Mouse (Mus musculus) hindbrain, embryonic 14.5 days (tissue): ENCODE data around the gene Ankle1. TPM values are rescaled to one million over a fixed set of nuclear protein-coding genes. Genes with fewer than 3 reads are reported as not detected.

Experiments
- ATAC-seq: fragments of 200-750 bp; cut with Nextera tagmentation; 2 replicates; pipeline ENCODE4 v1.8.0; 2017; ENCODE audit warnings: moderate number of reproducible peaks, mild to moderate bottlenecking, moderate TSS enrichment, moderate library complexity; ENCODE audit not compliant: low FRiP score
- DNase-seq: peaks from one replicate; pipeline ENCODE4 v3.0.0-alpha.2; 2015; ENCODE audit warnings: low spot score
- H3K27ac ChIP-seq: fragments of 300-500 bp; sonication (generic); 2 replicates; pipeline ENCODE4 v1.5.1; 2014; ENCODE audit warnings: mild to moderate bottlenecking, moderate library complexity
- H3K27me3 ChIP-seq: fragments of 300-500 bp; sonication (generic); 2 replicates; pipeline ENCODE4 v1.6.1; 2014; ENCODE audit warnings: mild to moderate bottlenecking, low read length, mixed read lengths; ENCODE audit not compliant: control insufficient read depth, insufficient read depth
- H3K36me3 ChIP-seq: fragments of 300-500 bp; sonication (generic); replicated peaks from 2 replicates; pipeline ENCODE4 v1.6.1; 2014; ENCODE audit not compliant: control insufficient read depth, insufficient read depth
- H3K4me1 ChIP-seq: fragments of 300-500 bp; sonication (generic); replicated peaks from 2 replicates; pipeline ENCODE4 v1.6.1; 2014; ENCODE audit warnings: antibody characterized with exemption, low read length, mixed read lengths; ENCODE audit not compliant: control insufficient read depth, insufficient read depth
- H3K4me2 ChIP-seq: fragments of 300-500 bp; sonication (generic); replicated peaks from 2 replicates; pipeline ENCODE4 v1.6.1; 2014; ENCODE audit warnings: mild to moderate bottlenecking, moderate library complexity
- H3K4me3 ChIP-seq: fragments of 300-500 bp; sonication (generic); replicated peaks from 2 replicates; pipeline ENCODE4 v1.5.1; 2014; ENCODE audit warnings: mild to moderate bottlenecking, low read length
- H3K9ac ChIP-seq: fragments of 300-500 bp; sonication (generic); 2 replicates; pipeline ENCODE4 v1.6.1; 2014
- H3K9me3 ChIP-seq: fragments of 300-500 bp; sonication (generic); 2 replicates; pipeline ENCODE4 v1.6.1; 2016; ENCODE audit warnings: low read length; ENCODE audit not compliant: control insufficient read depth
- WGBS: fragments of 180-500 bp; shearing (Covaris S2); extraction: QIAGEN DNeasy Blood & Tissue Kit; methylation state at CpG from one replicate; pipeline ENCODE4 v1.1.7; 2014; 5-methylcytosine and 5-hydroxymethylcytosine counted together
- polyA plus RNA-seq: library from polyadenylated mRNA; unstranded; fragments of >200 nt; fragmentation: Nextera tagmentation; extraction: Ambion mirVana; gene quantifications from 2 replicates; pipeline ENCODE4 v1.2.1, GENCODE M21; 2014

Gene Ankle1
- polyA plus RNA-seq, 1 experiment from 2014 or later, result 4.7 TPM

DNA sequence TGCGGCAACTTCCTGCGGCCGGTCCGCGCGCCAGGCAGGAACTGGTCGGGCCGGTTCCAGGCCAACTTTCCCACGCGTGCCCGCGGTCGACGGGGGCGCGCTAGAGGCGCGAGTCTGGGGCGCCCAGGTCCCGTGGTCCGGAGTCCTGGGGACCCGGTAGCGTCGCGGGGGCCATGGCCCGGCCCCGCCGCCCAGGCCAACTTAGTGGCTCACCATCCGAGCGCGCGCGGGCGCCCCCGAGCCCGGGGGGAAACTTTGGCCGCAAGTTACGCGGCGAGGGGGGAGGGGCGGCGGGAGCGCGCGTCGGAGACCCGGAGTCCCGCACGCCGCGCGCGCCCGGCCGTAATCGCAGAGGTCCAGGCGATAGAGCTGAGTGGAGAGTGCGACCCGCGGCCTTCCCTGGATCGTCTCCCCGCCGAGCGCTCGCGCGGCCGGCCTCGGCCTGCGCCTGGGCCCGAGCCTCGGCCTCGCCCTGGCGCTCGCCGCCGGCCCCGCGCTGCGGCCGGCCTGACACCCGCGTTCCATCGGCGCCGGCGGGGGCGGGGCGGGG is 24.3 kb upstream of the Ankle1 start, which contains the start of gene Nr2f6:
Nr2f6 (minus strand) TSS at position 540 of the 550 bp plus-strand sequence.
- H3K27ac ChIP-seq, result peak within 1 kb of the TSS; percentile 88
- H3K9me3 ChIP-seq, result no peaks in the 10 kb centered on the region
- DNase-seq (peak; percentile 64), ATAC-seq (peak; percentile 62)
- H3K4me2 ChIP-seq, result peak within 1 kb of the TSS; percentile 100
- peak within 1 kb of the TSS; percentile 83 for H3K9ac ChIP-seq
- peak within 1 kb of the TSS; percentile 78 for H3K4me3 ChIP-seq
- H3K36me3 ChIP-seq, result no peaks in the 10 kb centered on the region
- under 1% methylated on average over 30 of the region's 89 CpGs for WGBS
- H3K27me3 ChIP-seq, result no peaks in the 10 kb centered on the region
- peaks cover 34% of the 10 kb centered on the region for H3K4me1 ChIP-seq

GRCm38 (mm10) chr8:71381971-71382961 is 23.5 kb upstream of the Ankle1 start:
- DNase-seq, result peak; percentile 79
- peak overlapping the region; percentile 83 for H3K9ac ChIP-seq
- peak overlapping the region; percentile 88 for H3K27ac ChIP-seq
- ATAC-seq, result peak; percentile 82
- H3K27me3 ChIP-seq, result no peaks in the 10 kb centered on the region
- H3K4me2 ChIP-seq, result peak overlapping the region; percentile 100
- peak overlapping the region; percentile 78 for H3K4me3 ChIP-seq
- no peaks in the 10 kb centered on the region for H3K9me3 ChIP-seq
- H3K36me3 ChIP-seq, result no peaks in the 10 kb centered on the region
- 2% methylated on average over 52 of the region's 80 CpGs for WGBS
- H3K4me1 ChIP-seq, result peaks cover 30% of the 10 kb centered on the region

GRCm38 (mm10) chr8:71383396-71383795 is 22.4 kb upstream of the Ankle1 start:
- 10% methylated on average over 12 of the region's 12 CpGs for WGBS
- H3K27ac ChIP-seq, result no peak overlapping the region

DNA sequence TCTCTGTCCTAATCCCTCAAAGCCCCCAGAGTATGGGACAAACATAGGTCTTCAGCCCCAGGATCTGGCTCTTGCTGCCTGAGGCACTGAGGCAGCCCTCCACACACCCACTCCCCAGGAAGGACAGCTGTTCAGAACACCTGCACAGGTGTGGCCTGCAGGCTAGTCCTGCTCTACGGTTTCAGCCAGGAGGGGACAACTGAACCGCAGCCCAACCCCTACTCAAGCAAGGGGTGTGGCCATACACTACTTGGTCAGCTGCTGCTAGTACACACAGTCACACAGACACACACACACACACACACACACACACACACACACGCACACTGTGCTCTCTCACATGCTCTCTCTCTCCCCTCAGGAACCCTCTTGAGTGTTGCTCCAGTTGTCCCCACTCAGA is 21.9 kb upstream of the Ankle1 start:
- H3K4me1 ChIP-seq, result peaks cover 23% of the 10 kb centered on the region
- ATAC-seq (no peak), DNase-seq (no peak)
- no peaks in the 10 kb centered on the region for H3K27me3 ChIP-seq
- no peaks in the 10 kb centered on the region for H3K9me3 ChIP-seq
- H3K4me3 ChIP-seq, result no peak overlapping the region
- no peak overlapping the region for H3K27ac ChIP-seq
- 48% methylated on average over 3 of the region's 3 CpGs for WGBS
- no peak overlapping the region for H3K9ac ChIP-seq
- no peaks in the 10 kb centered on the region for H3K36me3 ChIP-seq
- no peak overlapping the region for H3K4me2 ChIP-seq

More at GRCm38 (mm10) chr8:71383396-71383795, 22.4 kb upstream of the Ankle1 start:
- ATAC-seq (no peak), DNase-seq (no peak)
- peaks cover 27% of the 10 kb centered on the region for H3K4me1 ChIP-seq
- H3K9me3 ChIP-seq, result no peaks in the 10 kb centered on the region
- no peaks in the 10 kb centered on the region for H3K27me3 ChIP-seq
- peak overlapping the region; percentile 83; the same call in 1 of the 2 replicates for H3K9ac ChIP-seq
- H3K36me3 ChIP-seq, result no peaks in the 10 kb centered on the region
- H3K4me3 ChIP-seq, result no peak overlapping the region
- H3K4me2 ChIP-seq, result no peak overlapping the region

GRCm38 (mm10) chr8:71385212-71385835 is 20.5 kb upstream of the Ankle1 start:
- H3K27me3 ChIP-seq, result no peaks in the 10 kb centered on the region
- peaks cover 8% of the 10 kb centered on the region for H3K4me1 ChIP-seq
- H3K9ac ChIP-seq, result no peak overlapping the region
- H3K4me3 ChIP-seq, result no peak overlapping the region
- no peak overlapping the region for H3K27ac ChIP-seq
- 82% methylated on average over 12 of the region's 12 CpGs for whole genome bisulfite sequencing
- H3K9me3 ChIP-seq, result no peaks in the 10 kb centered on the region
- ATAC-seq (no peak), DNase-seq (no peak)
- no peak overlapping the region for H3K4me2 ChIP-seq
- no peaks in the 10 kb centered on the region for H3K36me3 ChIP-seq

- ATAC-seq (no peak), DNase-seq (no peak)
- H3K9ac ChIP-seq, result no peak overlapping the region
- H3K27me3 ChIP-seq, result no peaks in the 10 kb centered on the region
- no peak overlapping the region for H3K27ac ChIP-seq
- no peaks in the 10 kb centered on the region for H3K9me3 ChIP-seq
- no peaks in the 10 kb centered on the region for H3K36me3 ChIP-seq
- no peak overlapping the region for H3K4me3 ChIP-seq
- WGBS, result 79% methylated on average over 1 of the region's 1 CpGs
- no peaks in the 10 kb centered on the region; the same call in 1 of the 2 replicates for H3K4me1 ChIP-seq
- H3K4me2 ChIP-seq, result no peak overlapping the region
Measured at GRCm38 (mm10) chr8:71388267-71388666, 17.5 kb upstream of the Ankle1 start.

GRCm38 (mm10) chr8:71391696-71392095 is 14.1 kb upstream of the Ankle1 start:
- Histone ChIP-seq H3K4me1 (peaks cover 3% of the 10 kb centered on the region; the same call in 1 of the 2 replicates), H3K9me3 (no peaks in the 10 kb centered on the region), H3K4me2 (no peak overlapping the region), H3K27ac (no peak overlapping the region), H3K4me3 (no peak overlapping the region), H3K27me3 (no peaks in the 10 kb centered on the region), H3K36me3 (no peaks in the 10 kb centered on the region), H3K9ac (no peak overlapping the region)
- no peak for ATAC-seq
- no peak for DNase-seq
- 88% methylated on average over 2 of the region's 2 CpGs for WGBS

GRCm38 (mm10) chr8:71392391-71392790 is 13.4 kb upstream of the Ankle1 start:
- Histone ChIP-seq H3K4me1 (peaks cover 6% of the 10 kb centered on the region; the same call in 1 of the 2 replicates), H3K36me3 (no peaks in the 10 kb centered on the region), H3K9ac (no peak overlapping the region), H3K27me3 (no peaks in the 10 kb centered on the region), H3K27ac (no peak overlapping the region), H3K9me3 (no peaks in the 10 kb centered on the region), H3K4me3 (no peak overlapping the region), H3K4me2 (no peak overlapping the region)
- ATAC-seq (no peak), DNase-seq (no peak)
- 71% methylated on average over 5 of the region's 5 CpGs for WGBS

DNA sequence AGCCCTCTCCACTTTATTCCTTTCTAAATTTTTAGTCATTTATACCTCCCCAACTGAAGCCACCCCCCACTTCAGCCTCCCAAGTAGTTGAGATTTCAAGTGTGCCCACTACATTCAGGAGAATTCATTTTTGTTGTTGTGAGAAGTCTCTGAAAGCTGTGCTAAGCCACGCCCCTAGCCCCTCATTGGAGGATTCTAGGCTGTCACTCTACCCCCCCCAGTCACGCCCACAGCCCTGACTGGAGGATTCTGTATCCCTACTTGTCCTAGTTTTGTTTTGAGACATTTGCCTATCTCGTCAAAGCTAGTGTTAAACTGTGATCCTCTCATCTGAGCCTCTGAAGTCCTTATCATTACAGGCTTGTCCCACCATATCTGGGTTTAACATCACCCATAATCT is 12.9 kb upstream of the Ankle1 start:
- no peak overlapping the region for H3K9ac ChIP-seq
- peaks cover 11% of the 10 kb centered on the region; the same call in 1 of the 2 replicates for H3K4me1 ChIP-seq
- no peaks in the 10 kb centered on the region for H3K9me3 ChIP-seq
- no peak overlapping the region for H3K4me2 ChIP-seq
- H3K27me3 ChIP-seq, result no peaks in the 10 kb centered on the region
- no peaks in the 10 kb centered on the region for H3K36me3 ChIP-seq
- H3K4me3 ChIP-seq, result no peak overlapping the region
- DNase-seq, result no peak
- no peak for ATAC-seq
- WGBS, result 21% methylated on average over 3 of the region's 3 CpGs
- no peak overlapping the region for H3K27ac ChIP-seq
